Mouse (Mus musculus) midbrain, embryonic 10.5 days (tissue): ENCODE results near the gene Prdx2. TPM values are rescaled to one million over a fixed set of nuclear protein-coding genes. Genes with fewer than 3 reads are reported as not detected.

Experiments used
- DNase-seq: peaks from one replicate; pipeline ENCODE4 v3.0.0-alpha.2; 2017; ENCODE audit warnings: low spot score
- H3K27ac ChIP-seq: fragments of 300-500 bp; sonication (generic); replicated peaks from 2 replicates; pipeline ENCODE4 v1.5.1; 2016; ENCODE audit warnings: mild to moderate bottlenecking
- H3K27me3 ChIP-seq: fragments of 300-500 bp; sonication (generic); 2 replicates; pipeline ENCODE4 v1.6.1; 2016; ENCODE audit warnings: low read depth, mild to moderate bottlenecking; ENCODE audit not compliant: poor library complexity, severe bottlenecking
- H3K36me3 ChIP-seq: fragments of 300-500 bp; sonication (generic); 2 replicates; pipeline ENCODE4 v1.6.1; 2016; ENCODE audit warnings: mild to moderate bottlenecking, moderate library complexity
- H3K4me1 ChIP-seq: fragments of 300-500 bp; sonication (generic); 2 replicates; pipeline ENCODE4 v1.6.1; 2016
- H3K4me3 ChIP-seq: fragments of 300-500 bp; sonication (generic); 2 replicates; pipeline ENCODE4 v1.5.1; 2016; ENCODE audit warnings: mild to moderate bottlenecking, moderate library complexity
- H3K9me3 ChIP-seq: fragments of 300-500 bp; sonication (generic); replicated peaks from 2 replicates; pipeline ENCODE4 v1.6.1; 2016; ENCODE audit warnings: mild to moderate bottlenecking
- WGBS: fragments of 180-500 bp; shearing (Covaris S2); methylation state at CpG from one replicate; pipeline ENCODE4 v1.1.7; 2016; 5-methylcytosine and 5-hydroxymethylcytosine counted together
- polyA plus RNA-seq: library from polyadenylated mRNA; unstranded; fragments of >200 nt; fragmentation: Nextera tagmentation; extraction: Ambion mirVana; gene quantifications from 2 replicates; pipeline ENCODE4 v1.2.1, GENCODE M21; 2016

Gene Prdx2
- polyA plus RNA-seq, result 1,203 and 1,278 TPM in 2 replicates

DNA sequence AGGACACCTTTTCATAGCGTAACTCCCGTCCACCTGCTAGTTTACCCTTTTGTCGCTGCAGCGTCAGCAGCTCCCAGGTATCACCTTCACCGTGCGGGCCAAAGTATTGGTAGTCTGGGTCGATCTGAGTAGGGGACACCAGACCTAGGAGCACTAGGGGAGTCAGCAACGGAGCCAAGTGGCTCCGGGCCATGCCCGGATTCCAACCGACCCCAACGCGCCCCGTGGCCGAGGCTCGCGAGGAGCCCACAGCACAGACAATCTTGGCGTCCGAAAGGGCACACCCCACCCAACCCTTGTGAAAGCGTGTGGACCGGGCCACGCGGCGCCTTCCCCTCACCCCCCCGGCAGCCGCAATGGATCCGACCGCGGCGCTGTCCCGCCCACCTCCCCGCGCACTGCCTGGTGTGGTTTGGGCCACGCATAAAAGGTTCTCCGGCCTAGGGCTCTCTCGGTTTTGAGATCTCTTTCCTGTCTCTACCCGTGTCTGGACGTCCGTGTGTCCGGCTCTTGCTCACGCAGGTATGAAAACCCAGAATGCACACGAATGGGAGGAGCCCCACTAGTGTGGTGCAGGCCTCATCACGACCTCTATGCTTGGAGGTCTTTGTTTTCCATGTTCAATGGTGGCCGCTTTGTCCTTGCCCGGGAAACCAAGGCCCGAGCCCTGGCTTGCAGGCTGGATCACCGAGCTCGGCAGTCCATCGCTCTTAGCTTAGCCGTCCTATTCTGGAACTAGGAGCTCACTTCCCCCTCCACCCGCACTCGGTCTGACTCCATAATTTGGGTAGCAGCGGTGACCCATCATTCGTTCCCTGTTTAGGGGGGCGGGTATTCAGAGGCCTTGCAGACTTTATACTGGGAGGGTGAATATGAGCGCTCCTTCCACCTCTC, at the start of gene Prdx2, which contains the start of the genes Gm49661 and Rnaseh2a:
Prdx2 (plus strand) TSS at position 347 of the 894 bp plus-strand sequence.
Gm49661 (minus strand) TSS at position 193 of the 894 bp plus-strand sequence.
Rnaseh2a (minus strand) TSS at position 527 of the 894 bp plus-strand sequence.
- peak within 1 kb of the TSS; percentile 98 for H3K27ac ChIP-seq
- peak; percentile 87 for DNase-seq
- no peaks in the 10 kb centered on the region for H3K27me3 ChIP-seq
- H3K4me1 ChIP-seq, result peaks cover 58% of the 10 kb centered on the region
- H3K9me3 ChIP-seq, result no peaks in the 10 kb centered on the region
- H3K4me3 ChIP-seq, result peak within 1 kb of the TSS; percentile 91
- H3K36me3 ChIP-seq, result peaks cover 43% of the 10 kb centered on the region
- under 1% methylated on average over 56 of the region's 56 CpGs for WGBS

DNA sequence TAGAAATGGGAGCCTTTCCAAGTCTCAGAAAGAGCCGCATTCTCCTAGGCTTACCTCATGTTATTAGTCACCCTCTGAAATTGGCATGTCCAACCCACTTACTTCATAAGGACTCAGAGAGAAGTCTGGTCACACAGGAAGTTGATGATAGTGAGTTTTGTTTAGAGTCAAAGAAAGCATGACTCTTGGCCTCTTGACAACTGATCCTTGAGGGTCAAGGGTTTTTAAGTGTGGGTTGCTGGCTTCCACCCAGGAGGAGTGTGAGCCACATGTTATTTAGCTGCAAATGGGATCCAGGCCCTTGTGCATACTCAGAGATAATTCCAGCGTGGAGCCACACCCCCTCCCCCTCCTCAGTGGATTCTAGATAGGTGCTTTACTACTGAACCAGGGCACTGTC, 47.8 kb upstream of the Prdx2 start:
- Histone ChIP-seq H3K4me1 (peaks cover 7% of the 10 kb centered on the region), H3K27me3 (peaks cover 55% of the 10 kb centered on the region), H3K4me3 (no peak overlapping the region), H3K27ac (no peak overlapping the region), H3K36me3 (peaks cover 24% of the 10 kb centered on the region; the same call in 1 of the 2 replicates), H3K9me3 (no peaks in the 10 kb centered on the region)
- WGBS, result 90% methylated on average over 2 of the region's 2 CpGs
- DNase-seq, result no peak

DNA sequence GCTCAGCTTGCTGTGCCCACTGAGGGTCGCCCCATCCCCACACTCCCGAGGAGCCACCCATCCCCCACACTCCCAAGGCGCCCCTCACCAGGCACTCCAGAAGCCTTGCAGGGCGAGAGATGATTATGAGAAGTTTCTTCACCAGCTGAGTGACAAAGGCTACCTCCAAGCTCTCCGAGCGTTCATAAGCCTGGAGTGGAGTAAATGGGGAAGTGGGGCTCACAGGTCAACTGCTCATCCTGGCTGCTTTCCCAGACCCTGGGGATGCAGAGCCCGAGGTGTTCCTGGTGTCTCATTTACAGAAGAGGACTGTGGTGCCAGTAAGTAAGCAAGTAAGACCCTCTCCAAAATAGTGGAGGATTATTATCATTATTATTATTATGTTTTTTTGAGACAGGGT, 43.8 kb upstream of the Prdx2 start:
- Histone ChIP-seq H3K36me3 (peaks cover 10% of the 10 kb centered on the region; the same call in 1 of the 2 replicates), H3K9me3 (no peaks in the 10 kb centered on the region), H3K4me3 (no peak overlapping the region), H3K27ac (no peak overlapping the region), H3K27me3 (peaks cover 51% of the 10 kb centered on the region), H3K4me1 (peaks cover 14% of the 10 kb centered on the region)
- 71% methylated on average over 7 of the region's 7 CpGs for WGBS
- no peak for DNase-seq

DNA sequence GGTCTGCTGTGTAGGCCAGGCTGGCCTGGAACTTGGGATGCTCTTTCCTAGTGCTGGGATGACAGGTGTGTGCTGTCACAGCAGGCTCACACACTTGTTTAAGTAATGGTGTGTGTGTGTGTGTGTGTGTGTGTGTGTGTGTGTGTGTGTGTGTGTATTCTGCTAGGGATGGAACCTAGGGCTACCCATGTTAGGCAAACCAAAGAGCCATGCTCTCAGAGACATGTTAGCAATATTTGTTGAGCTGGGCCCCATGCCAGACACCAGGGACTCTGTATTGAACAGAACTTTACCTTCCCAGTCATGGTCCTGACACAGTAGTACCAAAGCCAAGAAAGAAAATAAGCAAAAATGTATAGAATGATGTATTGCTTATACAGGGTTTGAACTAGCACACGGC, 41.9 kb upstream of the Prdx2 start:
- no peak for DNase-seq
- Histone ChIP-seq H3K9me3 (no peaks in the 10 kb centered on the region), H3K4me3 (no peak overlapping the region), H3K27me3 (peaks cover 63% of the 10 kb centered on the region), H3K36me3 (0 out of 2 replicates have a peak, but pooled peaks cover 4% of the 10 kb centered on the region), H3K4me1 (peaks cover 14% of the 10 kb centered on the region), H3K27ac (no peak overlapping the region)
- WGBS, result 76% methylated on average over 1 of the region's 1 CpGs

DNA sequence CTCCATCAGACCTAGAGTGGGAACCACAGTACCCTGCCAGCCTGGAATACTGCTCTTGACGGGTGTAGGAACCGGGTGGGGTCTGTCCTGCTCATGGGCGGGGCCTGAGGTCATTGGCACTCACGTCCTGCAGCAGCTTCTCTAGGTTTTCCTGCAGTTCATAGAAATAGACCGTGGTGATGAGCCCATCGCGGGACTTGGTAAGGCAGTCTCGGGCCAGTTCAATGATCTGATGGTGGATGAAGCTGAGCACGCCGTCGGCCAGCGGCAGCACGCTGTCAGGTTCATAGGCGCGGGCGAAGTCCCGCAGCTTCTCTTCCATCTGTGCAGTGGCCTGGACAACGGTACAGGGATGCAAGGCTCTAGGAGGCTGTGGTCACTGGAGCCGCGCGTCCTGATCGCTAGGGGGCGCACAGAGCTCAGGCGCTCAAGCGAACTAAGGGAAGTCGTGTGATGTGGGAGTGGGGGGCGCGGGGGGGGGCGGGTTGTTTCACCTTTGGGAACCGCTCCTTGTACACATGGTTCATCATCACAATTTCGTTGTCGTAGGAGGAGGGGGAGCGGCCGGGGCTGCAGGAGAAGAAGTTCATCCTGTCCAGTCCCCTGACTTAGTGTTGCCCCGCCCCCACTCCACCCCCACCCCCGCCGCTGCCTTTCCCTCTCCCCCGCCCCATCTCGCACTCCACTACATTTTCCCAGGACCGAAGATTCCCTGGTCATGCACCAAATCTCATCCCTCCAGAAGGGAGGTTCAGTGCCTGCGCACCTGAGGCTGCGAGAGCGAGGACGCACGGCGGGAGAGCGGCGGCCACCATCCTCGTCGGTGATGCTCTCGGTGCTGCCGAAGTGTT, 40.7 kb upstream of the Prdx2 start:
- peaks cover 72% of the 10 kb centered on the region for H3K27me3 ChIP-seq
- WGBS, result 2% methylated on average over 51 of the region's 52 CpGs
- H3K27ac ChIP-seq, result 0 out of 2 replicates have a peak overlapping the region, but pooled peaks have one; percentile 33
- no peaks in the 10 kb centered on the region for H3K9me3 ChIP-seq
- DNase-seq, result peak; percentile 82
- H3K4me1 ChIP-seq, result peaks cover 14% of the 10 kb centered on the region
- H3K4me3 ChIP-seq, result peak overlapping the region; percentile 61
- 0 out of 2 replicates have a peak, but pooled peaks cover 3% of the 10 kb centered on the region for H3K36me3 ChIP-seq

DNA sequence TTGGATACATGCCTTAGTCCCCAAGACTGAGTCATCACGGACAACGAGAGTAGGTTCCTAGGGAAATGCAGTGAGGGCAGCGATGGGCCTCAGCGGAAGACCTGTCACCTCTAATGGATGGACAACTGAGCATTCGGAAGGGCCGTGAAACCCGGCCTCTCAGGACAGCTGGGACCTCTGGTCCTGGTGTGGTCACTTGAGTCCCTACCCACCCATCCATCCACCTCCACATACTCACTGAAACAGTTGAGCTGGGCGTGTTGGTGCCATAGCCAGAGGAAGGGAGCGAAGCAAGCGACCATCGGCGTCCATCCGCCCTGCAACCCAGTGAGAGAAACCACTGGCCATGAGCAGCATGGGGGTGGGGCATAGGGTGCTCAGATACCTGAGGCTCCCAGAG, 38.8 kb upstream of the Prdx2 start:
- 92% methylated on average over 13 of the region's 13 CpGs for WGBS
- H3K4me3 ChIP-seq, result no peak overlapping the region
- peaks cover 30% of the 10 kb centered on the region for H3K4me1 ChIP-seq
- peaks cover 85% of the 10 kb centered on the region for H3K27me3 ChIP-seq
- no peak overlapping the region for H3K27ac ChIP-seq
- DNase-seq, result no peak
- H3K9me3 ChIP-seq, result no peaks in the 10 kb centered on the region
- no peaks in the 10 kb centered on the region for H3K36me3 ChIP-seq

DNA sequence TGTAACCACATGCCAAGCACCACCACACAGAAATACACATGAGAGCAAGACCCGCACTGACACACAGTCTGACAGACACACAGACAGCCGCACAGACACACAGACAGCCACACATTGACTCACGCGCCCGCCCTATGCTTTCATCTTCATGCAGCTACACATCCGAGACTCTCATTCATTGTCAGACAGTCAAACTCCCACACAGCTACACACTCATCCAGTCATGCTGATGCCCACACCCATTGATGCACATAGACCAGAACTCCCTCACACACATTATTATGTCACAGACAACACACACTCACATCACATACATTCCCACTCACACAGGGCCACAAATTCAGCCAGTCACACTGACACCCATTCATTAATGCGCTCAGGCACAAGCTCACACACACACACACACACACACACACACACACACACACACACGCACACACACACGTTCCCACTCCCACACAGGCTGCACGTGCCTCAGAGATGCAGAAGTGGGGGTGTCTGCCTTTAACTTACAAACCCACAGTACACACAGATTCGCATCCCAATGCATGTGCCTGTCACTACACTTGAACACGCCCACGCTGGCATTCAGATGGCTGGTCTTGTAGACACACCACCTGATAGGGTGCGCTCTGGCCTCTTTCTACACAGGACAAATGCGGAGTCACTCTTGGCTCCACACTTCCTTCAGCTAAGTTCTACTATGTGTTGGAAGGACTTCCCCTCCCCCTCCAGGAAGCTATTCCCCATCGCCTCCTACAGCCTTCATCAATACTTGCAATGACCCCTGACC, 35.4 kb upstream of the Prdx2 start:
- peaks cover 42% of the 10 kb centered on the region for H3K4me1 ChIP-seq
- no peak for DNase-seq
- no peaks in the 10 kb centered on the region for H3K9me3 ChIP-seq
- H3K36me3 ChIP-seq, result no peaks in the 10 kb centered on the region
- peaks cover 99% of the 10 kb centered on the region for H3K27me3 ChIP-seq
- no peak overlapping the region for H3K27ac ChIP-seq
- H3K4me3 ChIP-seq, result no peak overlapping the region
- 86% methylated on average over 16 of the region's 16 CpGs for WGBS

DNA sequence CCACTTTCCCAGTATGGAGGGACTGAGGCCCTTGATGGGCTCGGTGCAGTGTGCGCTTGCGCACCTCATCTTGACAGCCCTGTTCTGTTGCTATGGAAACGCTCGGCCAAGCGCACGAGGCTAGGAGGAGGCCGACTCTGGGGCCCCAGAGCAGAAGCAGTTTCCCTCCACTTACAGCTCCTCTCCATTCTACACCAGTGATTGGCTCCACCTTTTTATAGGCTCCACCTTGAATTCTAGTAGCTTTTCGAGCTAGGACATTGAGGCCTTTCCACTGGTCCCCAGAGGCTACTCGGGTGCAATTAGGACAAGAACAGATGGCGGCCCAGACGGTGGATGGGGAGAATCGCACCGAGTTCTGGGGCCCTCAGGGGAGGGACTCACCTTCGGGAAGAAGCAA, 34.5 kb upstream of the Prdx2 start:
- Histone ChIP-seq H3K36me3 (no peaks in the 10 kb centered on the region), H3K27me3 (peaks cover 98% of the 10 kb centered on the region), H3K4me3 (peak overlapping the region; percentile 73), H3K9me3 (no peaks in the 10 kb centered on the region), H3K4me1 (peaks cover 36% of the 10 kb centered on the region), H3K27ac (0 out of 2 replicates have a peak overlapping the region, but pooled peaks have one; percentile 33)
- WGBS, result under 1% methylated on average over 15 of the region's 15 CpGs
- peak; percentile 81 for DNase-seq

GRCm38 (mm10) chr8:84935489-84935888, 33.9 kb upstream of the Prdx2 start:
- Histone ChIP-seq H3K9me3 (no peaks in the 10 kb centered on the region), H3K4me3 (peak overlapping the region; percentile 73), H3K27me3 (peaks cover 93% of the 10 kb centered on the region), H3K27ac (0 out of 2 replicates have a peak overlapping the region, but pooled peaks have one; percentile 33), H3K4me1 (peaks cover 36% of the 10 kb centered on the region), H3K36me3 (no peaks in the 10 kb centered on the region)
- peak; percentile 34 for DNase-seq
- WGBS, result 6% methylated on average over 14 of the region's 14 CpGs

- H3K27me3 ChIP-seq, result peaks cover 93% of the 10 kb centered on the region
- WGBS, result 23% methylated on average over 23 of the region's 23 CpGs
- peak overlapping the region; percentile 73 for H3K4me3 ChIP-seq
- H3K4me1 ChIP-seq, result peaks cover 36% of the 10 kb centered on the region
- no peaks in the 10 kb centered on the region for H3K36me3 ChIP-seq
- peak overlapping the region; percentile 81 for H3K27ac ChIP-seq
- H3K9me3 ChIP-seq, result no peaks in the 10 kb centered on the region
- no peak for DNase-seq
Observed at GRCm38 (mm10) chr8:84936041-84936961, 33.1 kb upstream of the Prdx2 start.

DNA sequence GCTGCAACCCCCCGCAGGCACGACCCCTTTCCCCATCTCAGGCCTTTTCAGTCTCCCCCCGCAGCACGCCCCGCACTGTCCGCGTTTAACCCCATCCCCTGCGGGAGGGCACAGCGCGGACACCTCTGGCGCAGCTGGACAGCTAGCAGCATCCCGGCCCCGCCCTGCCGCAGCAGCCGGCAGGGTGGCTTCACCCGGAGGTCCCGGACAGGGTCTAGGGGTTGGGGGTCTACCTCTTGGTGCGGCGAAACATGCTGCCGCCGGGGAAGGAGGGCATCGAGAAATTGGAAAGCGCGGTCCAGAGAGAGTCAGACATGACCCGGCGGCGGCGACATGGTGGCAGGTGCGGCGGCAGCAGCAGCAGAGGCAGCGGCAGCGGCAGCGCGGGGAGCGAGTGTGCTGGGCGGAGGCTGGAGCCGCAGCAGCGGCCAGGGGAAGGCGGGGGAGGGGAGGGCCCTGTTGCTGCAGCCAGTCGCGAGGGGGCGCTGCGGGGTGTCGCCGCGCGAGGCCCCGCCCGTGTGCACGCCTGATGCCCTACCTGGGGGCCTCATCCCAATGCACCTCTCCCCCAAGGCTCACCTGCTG, 32.3 kb upstream of the Prdx2 start, which contains the start of gene Mast1:
Mast1 (minus strand) TSS at position 398 of the 585 bp plus-strand sequence.
- H3K9me3 ChIP-seq, result no peaks in the 10 kb centered on the region
- H3K27me3 ChIP-seq, result peaks cover 92% of the 10 kb centered on the region
- H3K27ac ChIP-seq, result peak within 1 kb of the TSS; percentile 81
- H3K4me1 ChIP-seq, result peaks cover 36% of the 10 kb centered on the region
- H3K4me3 ChIP-seq, result peak within 1 kb of the TSS; percentile 73
- peak; percentile 83 for DNase-seq
- WGBS, result under 1% methylated on average over 50 of the region's 50 CpGs
- no peaks in the 10 kb centered on the region for H3K36me3 ChIP-seq
